Mouse (Mus musculus): ENCODE data around the gene Tmem245. TPM values are rescaled to one million over a fixed set of nuclear protein-coding genes. Genes with fewer than 3 reads are reported as not detected.

Gene Tmem245
- polyA plus RNA-seq, 1 experiment from 2014 or later: 6.8 TPM

DNA sequence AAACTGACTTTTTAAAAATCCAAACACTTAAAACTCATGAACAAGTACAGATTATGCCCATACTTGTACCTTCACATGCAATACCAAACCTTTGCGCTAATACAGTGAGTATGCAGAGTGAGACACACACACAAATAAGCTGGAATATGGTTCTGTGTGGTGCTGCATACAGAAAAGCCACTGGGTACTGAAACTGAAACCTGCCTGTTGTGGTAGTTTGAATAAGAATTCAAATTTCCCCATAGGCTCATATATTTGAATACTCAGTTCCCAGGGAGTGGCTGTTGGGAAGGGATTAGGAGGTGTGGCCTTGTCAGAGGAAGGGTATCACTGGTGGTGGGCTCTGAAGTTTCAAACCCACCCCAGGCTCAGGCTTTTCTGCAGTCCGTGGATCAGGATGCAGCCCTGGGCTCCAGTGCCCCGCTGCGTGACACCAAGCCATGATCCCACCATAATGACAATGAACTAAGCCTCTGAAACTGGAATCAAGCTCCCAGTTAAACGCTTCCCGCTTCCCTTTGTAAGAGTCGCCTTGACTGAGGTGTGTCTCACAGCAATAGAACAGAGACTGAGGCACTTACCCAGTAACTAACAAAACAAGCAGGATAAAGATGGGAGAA, 34.7 kb downstream of the Tmem245 start:
- Histone ChIP-seq H3K27ac (ENCODE audit: low read depth, low read length) (no peak overlapping the region), H3K4me3 (ENCODE audit: low read depth, low read length) (no peak overlapping the region), H3K9me3 (ENCODE audit: control insufficient read depth, low read length) (no peaks in the 10 kb centered on the region), H3K36me3 (ENCODE audit: control insufficient read depth, insufficient read depth, low read length) (no peaks in the 10 kb centered on the region; the same call in 1 of the 2 replicates), H3K4me1 (ENCODE audit: control insufficient read depth, insufficient read depth, low read length) (no peaks in the 10 kb centered on the region), H3K4me2 (no peak overlapping the region), H3K9ac (ENCODE audit: low read length) (no peak overlapping the region), H3K27me3 (ENCODE audit: control insufficient read depth, insufficient read depth, low read length) (no peaks in the 10 kb centered on the region)
- 89% methylated on average over 7 of the region's 7 CpGs for WGBS
- DNase-seq (ENCODE audit: low spot score, missing footprints) (no peak), ATAC-seq (ENCODE audit: low FRiP score) (no peak)

DNA sequence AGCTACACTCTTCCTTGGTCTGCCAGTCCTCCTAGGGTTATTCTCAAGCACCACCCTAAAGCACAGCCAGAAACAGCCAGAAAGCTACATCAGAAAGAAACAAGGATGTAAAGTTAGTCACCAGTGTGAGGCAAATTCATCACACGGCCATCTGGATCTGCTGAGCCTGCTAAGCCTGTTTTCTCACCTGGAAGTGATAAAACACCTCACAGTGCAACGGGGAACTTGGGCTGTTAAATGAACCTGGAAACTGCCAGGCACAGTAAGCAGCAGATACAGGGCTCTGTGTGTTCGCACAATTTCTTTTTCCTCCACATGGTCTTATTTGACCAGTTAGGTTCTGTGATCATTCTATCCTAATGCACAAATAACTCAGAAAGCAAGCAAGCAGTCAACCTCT, 37.7 kb downstream of the Tmem245 start:
- no peaks in the 10 kb centered on the region; the same call in 1 of the 2 replicates for H3K36me3 ChIP-seq (ENCODE audit: control insufficient read depth, insufficient read depth, low read length)
- ATAC-seq (ENCODE audit: low FRiP score) (no peak), DNase-seq (ENCODE audit: low spot score, missing footprints) (no peak)
- no peak overlapping the region for H3K9ac ChIP-seq (ENCODE audit: low read length)
- no peaks in the 10 kb centered on the region for H3K27me3 ChIP-seq (ENCODE audit: control insufficient read depth, insufficient read depth, low read length)
- no peak overlapping the region for H3K27ac ChIP-seq (ENCODE audit: low read depth, low read length)
- WGBS: 82% methylated on average over 3 of the region's 3 CpGs
- H3K4me3 ChIP-seq (ENCODE audit: low read depth, low read length): no peak overlapping the region
- no peaks in the 10 kb centered on the region for H3K4me1 ChIP-seq (ENCODE audit: control insufficient read depth, insufficient read depth, low read length)
- H3K4me2 ChIP-seq: no peak overlapping the region
- H3K9me3 ChIP-seq (ENCODE audit: control insufficient read depth, low read length): no peaks in the 10 kb centered on the region

DNA sequence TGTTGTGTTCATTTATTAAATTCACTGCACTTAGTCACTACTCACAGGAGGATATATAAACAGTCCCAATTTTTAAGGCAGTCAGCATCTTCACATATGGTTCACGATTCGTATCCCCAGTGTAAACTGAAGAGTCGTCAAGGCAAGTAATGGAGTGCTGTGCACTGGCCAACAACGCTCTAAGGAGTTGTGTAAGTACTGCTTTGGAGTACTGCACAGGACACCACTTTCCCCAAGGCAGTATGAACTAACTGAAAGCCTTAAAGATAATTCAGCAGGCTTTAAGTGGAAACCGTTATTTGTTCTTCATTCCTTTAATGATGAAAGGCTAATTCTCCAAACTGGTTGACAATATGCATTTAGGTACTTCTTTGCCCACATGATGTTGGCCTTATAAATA, 39.6 kb downstream of the Tmem245 start:
- WGBS: 95% methylated on average over 5 of the region's 5 CpGs
- Histone ChIP-seq H3K4me3 (ENCODE audit: low read depth, low read length) (no peak overlapping the region), H3K4me1 (ENCODE audit: control insufficient read depth, insufficient read depth, low read length) (no peaks in the 10 kb centered on the region), H3K9me3 (ENCODE audit: control insufficient read depth, low read length) (no peaks in the 10 kb centered on the region), H3K9ac (ENCODE audit: low read length) (no peak overlapping the region), H3K27ac (ENCODE audit: low read depth, low read length) (no peak overlapping the region), H3K36me3 (ENCODE audit: control insufficient read depth, insufficient read depth, low read length) (no peaks in the 10 kb centered on the region; the same call in 1 of the 2 replicates), H3K4me2 (no peak overlapping the region), H3K27me3 (ENCODE audit: control insufficient read depth, insufficient read depth, low read length) (no peaks in the 10 kb centered on the region)
- DNase-seq (ENCODE audit: low spot score, missing footprints) (no peak), ATAC-seq (ENCODE audit: low FRiP score) (no peak)

DNA sequence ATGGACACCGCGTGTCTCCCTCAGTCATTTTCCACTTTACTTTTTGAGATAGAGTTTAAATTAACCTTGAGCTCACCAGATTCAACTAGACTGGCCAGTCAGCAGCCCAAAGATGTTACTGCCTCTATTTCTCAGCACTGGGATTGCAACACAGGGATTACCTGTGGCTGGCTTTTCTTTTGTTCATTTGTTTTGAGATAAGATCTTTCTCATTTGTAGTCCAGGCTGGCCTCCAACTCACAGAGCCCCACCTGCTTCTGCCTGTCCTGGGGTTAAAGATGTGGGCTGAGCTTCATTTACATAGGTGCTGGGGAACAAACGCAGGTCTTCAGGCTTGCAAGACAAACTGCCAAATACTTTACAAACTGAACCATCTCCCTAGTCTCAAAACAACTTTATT, 40.3 kb downstream of the Tmem245 start:
- Histone ChIP-seq H3K27me3 (ENCODE audit: control insufficient read depth, insufficient read depth, low read length) (no peaks in the 10 kb centered on the region), H3K9me3 (ENCODE audit: control insufficient read depth, low read length) (no peaks in the 10 kb centered on the region), H3K4me2 (no peak overlapping the region), H3K9ac (ENCODE audit: low read length) (no peak overlapping the region), H3K27ac (ENCODE audit: low read depth, low read length) (no peak overlapping the region), H3K36me3 (ENCODE audit: control insufficient read depth, insufficient read depth, low read length) (peaks cover 2% of the 10 kb centered on the region; the same call in 1 of the 2 replicates), H3K4me3 (ENCODE audit: low read depth, low read length) (no peak overlapping the region), H3K4me1 (ENCODE audit: control insufficient read depth, insufficient read depth, low read length) (no peaks in the 10 kb centered on the region)
- 96% methylated on average over 3 of the region's 3 CpGs for WGBS
- DNase-seq (ENCODE audit: low spot score, missing footprints): no peak
- no peak for ATAC-seq (ENCODE audit: low FRiP score)

DNA sequence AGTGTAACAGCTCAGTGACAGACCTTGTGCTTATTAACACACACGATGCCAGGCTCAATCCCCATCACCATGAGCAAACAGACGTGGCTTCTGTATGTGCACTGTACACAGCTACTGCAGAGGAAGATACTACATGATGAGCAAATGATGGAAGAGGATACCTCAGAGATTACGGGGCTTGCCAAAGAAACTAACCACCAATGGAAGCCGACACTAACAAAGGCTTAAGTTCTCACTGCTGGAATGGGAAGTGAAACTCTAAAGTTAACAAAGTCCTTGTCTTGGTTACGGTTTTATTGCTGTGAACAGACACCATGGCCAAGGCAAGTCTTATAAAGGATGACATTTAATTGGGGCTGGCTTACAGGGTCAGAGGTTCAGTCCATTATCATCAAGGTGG, 41.7 kb downstream of the Tmem245 start:
- WGBS: 95% methylated on average over 5 of the region's 5 CpGs
- H3K27me3 ChIP-seq (ENCODE audit: control insufficient read depth, insufficient read depth, low read length): no peaks in the 10 kb centered on the region

DNA sequence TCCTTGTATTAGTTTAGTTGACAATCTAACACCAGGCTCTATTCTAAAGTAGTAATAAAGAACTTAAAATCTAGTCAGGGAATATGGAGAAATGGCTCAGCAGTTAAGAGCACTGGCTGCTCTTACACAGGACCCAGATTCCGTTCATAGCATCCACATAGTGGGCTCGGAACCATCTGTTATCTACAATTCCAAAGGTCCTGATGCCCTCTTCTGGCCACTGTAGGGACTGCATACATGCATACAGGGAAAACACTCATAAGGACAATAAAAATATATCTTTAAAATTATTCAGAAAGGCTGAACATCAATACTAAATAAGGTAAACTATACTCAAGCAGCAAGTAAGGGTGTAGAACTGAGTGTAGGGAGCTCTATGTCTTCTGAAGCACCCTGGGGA, 45.6 kb downstream of the Tmem245 start:
- no peak overlapping the region for H3K4me2 ChIP-seq
- H3K27me3 ChIP-seq (ENCODE audit: control insufficient read depth, insufficient read depth, low read length): no peaks in the 10 kb centered on the region
- no peak overlapping the region for H3K4me3 ChIP-seq (ENCODE audit: low read depth, low read length)
- no peaks in the 10 kb centered on the region for H3K4me1 ChIP-seq (ENCODE audit: control insufficient read depth, insufficient read depth, low read length)
- H3K9me3 ChIP-seq (ENCODE audit: control insufficient read depth, low read length): no peaks in the 10 kb centered on the region
- no peak overlapping the region for H3K27ac ChIP-seq (ENCODE audit: low read depth, low read length)
- 0 out of 2 replicates have a peak, but pooled peaks cover 2% of the 10 kb centered on the region for H3K36me3 ChIP-seq (ENCODE audit: control insufficient read depth, insufficient read depth, low read length)
- DNase-seq (ENCODE audit: low spot score, missing footprints): no peak
- 95% methylated on average over 2 of the region's 2 CpGs for WGBS
- no peak overlapping the region for H3K9ac ChIP-seq (ENCODE audit: low read length)
- ATAC-seq (ENCODE audit: low FRiP score): no peak

More for the DNA sequence above, 41.7 kb downstream of the Tmem245 start:
- H3K9ac ChIP-seq (ENCODE audit: low read length): no peak overlapping the region
- ATAC-seq (ENCODE audit: low FRiP score) (no peak), DNase-seq (ENCODE audit: low spot score, missing footprints) (no peak)
- H3K27ac ChIP-seq (ENCODE audit: low read depth, low read length): no peak overlapping the region
- no peak overlapping the region for H3K4me2 ChIP-seq
- H3K4me1 ChIP-seq (ENCODE audit: control insufficient read depth, insufficient read depth, low read length): no peaks in the 10 kb centered on the region
- no peak overlapping the region for H3K4me3 ChIP-seq (ENCODE audit: low read depth, low read length)
- 0 out of 2 replicates have a peak, but pooled peaks cover 2% of the 10 kb centered on the region for H3K36me3 ChIP-seq (ENCODE audit: control insufficient read depth, insufficient read depth, low read length)
- no peaks in the 10 kb centered on the region for H3K9me3 ChIP-seq (ENCODE audit: control insufficient read depth, low read length)

DNA sequence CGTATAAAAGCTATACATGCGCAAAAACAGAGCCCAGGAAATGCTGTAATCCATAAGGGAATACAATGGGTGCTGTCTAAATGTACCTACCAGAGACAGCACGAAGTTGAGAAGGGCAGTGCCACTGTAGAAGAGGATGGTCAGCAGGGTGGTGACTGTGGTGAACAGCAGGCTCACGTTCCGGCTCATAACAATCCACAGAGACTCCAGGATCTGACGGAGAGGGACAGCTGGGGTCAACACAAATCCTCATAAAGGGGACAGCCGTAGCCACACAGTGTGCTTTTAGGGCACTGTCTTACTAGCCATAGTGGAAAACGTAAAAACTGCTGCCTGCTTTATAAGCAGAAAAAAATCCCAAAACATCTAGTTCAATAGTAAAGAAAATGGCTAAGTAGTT, 48.0 kb downstream of the Tmem245 start:
- no peak for ATAC-seq (ENCODE audit: low FRiP score)
- 0 out of 2 replicates have a peak, but pooled peaks cover 2% of the 10 kb centered on the region for H3K36me3 ChIP-seq (ENCODE audit: control insufficient read depth, insufficient read depth, low read length)
- no peak overlapping the region for H3K4me3 ChIP-seq (ENCODE audit: low read depth, low read length)
- H3K4me2 ChIP-seq: no peak overlapping the region
- no peaks in the 10 kb centered on the region for H3K27me3 ChIP-seq (ENCODE audit: control insufficient read depth, insufficient read depth, low read length)
- no peak overlapping the region for H3K9ac ChIP-seq (ENCODE audit: low read length)
- no peak for DNase-seq (ENCODE audit: low spot score, missing footprints)
- H3K4me1 ChIP-seq (ENCODE audit: control insufficient read depth, insufficient read depth, low read length): no peaks in the 10 kb centered on the region
- 90% methylated on average over 8 of the region's 8 CpGs for WGBS
- no peaks in the 10 kb centered on the region for H3K9me3 ChIP-seq (ENCODE audit: control insufficient read depth, low read length)
- H3K27ac ChIP-seq (ENCODE audit: low read depth, low read length): no peak overlapping the region

DNA sequence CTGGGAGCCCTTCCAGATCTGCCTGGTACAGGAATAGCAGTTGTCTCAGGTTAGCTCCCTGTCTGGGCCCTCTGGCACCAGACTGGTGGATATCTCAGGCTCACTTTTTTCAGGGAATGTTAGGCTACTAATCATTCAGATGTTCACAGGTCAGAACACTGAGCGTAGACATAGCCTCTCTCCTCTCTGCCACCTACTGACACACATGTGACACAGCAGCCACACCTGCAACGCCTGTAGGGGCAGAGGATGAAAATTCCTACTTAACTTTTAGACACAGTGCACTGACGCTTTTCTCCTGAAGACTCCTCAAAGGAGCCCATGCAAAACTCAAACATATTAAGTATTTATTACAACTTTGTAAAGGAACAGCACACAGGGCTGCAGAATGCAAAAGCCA, 49.7 kb downstream of the Tmem245 start:
- no peak overlapping the region for H3K4me2 ChIP-seq
- no peaks in the 10 kb centered on the region for H3K9me3 ChIP-seq (ENCODE audit: control insufficient read depth, low read length)
- 0 out of 2 replicates have a peak, but pooled peaks cover 2% of the 10 kb centered on the region for H3K36me3 ChIP-seq (ENCODE audit: control insufficient read depth, insufficient read depth, low read length)
- ATAC-seq (ENCODE audit: low FRiP score) (no peak), DNase-seq (ENCODE audit: low spot score, missing footprints) (no peak)
- no peak overlapping the region for H3K27ac ChIP-seq (ENCODE audit: low read depth, low read length)
- H3K4me3 ChIP-seq (ENCODE audit: low read depth, low read length): no peak overlapping the region
- H3K4me1 ChIP-seq (ENCODE audit: control insufficient read depth, insufficient read depth, low read length): no peaks in the 10 kb centered on the region
- H3K27me3 ChIP-seq (ENCODE audit: control insufficient read depth, insufficient read depth, low read length): no peaks in the 10 kb centered on the region
- WGBS: 84% methylated on average over 3 of the region's 3 CpGs
- H3K9ac ChIP-seq (ENCODE audit: low read length): no peak overlapping the region

DNA sequence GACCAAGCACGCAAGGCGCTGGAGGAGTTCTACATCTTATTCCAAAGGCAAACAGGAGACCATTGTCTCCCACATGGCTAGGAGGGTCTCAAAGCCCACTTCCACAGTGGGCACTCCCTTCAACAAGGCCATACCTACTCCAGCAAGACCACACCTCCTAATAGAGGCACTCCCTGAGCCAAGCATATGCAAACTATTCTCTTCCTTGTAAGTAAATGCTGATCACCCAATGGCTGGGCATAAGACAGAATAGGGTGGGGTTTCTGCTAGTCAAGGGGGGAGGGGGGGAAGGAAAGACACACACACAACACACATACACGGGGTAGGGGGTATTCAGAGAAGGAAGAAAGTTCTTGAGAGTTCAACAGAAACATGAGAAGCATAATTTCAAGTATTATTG, 53.0 kb downstream of the Tmem245 start:
- no peak overlapping the region for H3K4me3 ChIP-seq (ENCODE audit: low read depth, low read length)
- no peaks in the 10 kb centered on the region for H3K27me3 ChIP-seq (ENCODE audit: control insufficient read depth, insufficient read depth, low read length)
- no peaks in the 10 kb centered on the region for H3K4me1 ChIP-seq (ENCODE audit: control insufficient read depth, insufficient read depth, low read length)
- ATAC-seq (ENCODE audit: low FRiP score): no peak
- H3K9me3 ChIP-seq (ENCODE audit: control insufficient read depth, low read length): no peaks in the 10 kb centered on the region
- H3K4me2 ChIP-seq: no peak overlapping the region
- H3K27ac ChIP-seq (ENCODE audit: low read depth, low read length): no peak overlapping the region
- no peak overlapping the region for H3K9ac ChIP-seq (ENCODE audit: low read length)
- DNase-seq (ENCODE audit: low spot score, missing footprints): no peak
- H3K36me3 ChIP-seq (ENCODE audit: control insufficient read depth, insufficient read depth, low read length): no peaks in the 10 kb centered on the region
- WGBS: 95% methylated on average over 3 of the region's 3 CpGs

Data from midbrain, embryonic 11.5 days (tissue).